Mouse (Mus musculus): ENCODE measurements at regions not wholly inside any gene's neighbourhood (a gene's known extent, or its start where the extent isn't known, plus 50 kb on each side); places are given as distances from the start of the nearest gene placed in this dataset.

DNA sequence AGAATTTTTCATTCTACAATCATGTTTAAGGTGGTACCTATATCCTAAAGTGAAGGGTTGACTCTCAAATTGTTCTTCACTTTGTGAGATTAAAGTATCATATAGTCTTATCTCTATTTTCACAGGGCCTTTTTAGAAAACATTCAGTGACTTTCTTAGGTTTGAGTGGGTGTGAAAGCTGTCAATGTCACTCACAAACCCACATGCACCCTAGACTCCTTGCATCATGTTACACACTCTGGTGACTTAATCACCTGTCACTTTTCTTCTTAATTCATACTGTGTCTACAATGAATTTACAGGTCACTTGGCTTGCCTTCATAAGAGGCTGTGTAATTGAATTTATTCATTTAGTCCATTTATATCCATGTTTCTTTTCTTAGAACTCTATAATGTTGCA, 1026.8 kb upstream of the Alcam start:
- no peak for DNase-seq

DNA sequence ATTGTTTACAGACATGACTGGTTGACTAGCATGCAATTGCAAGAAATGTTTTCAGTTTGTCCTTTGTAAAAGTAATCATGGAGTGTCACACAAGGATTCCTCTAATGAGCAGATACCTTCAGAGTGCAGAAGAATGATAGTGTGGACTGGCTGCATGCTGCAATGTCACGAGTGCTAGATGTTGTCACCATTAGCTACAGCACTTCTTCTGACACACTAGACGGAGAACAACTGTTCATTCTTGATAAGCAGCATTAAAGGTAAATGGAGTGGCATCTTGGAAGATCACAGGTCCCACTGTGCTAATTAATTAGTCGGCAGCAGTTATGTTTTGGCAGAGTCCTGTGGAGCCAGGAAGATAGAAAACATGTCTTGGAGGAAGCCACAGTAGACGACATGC, 985.6 kb upstream of the Alcam start:
- no peak for DNase-seq

DNA sequence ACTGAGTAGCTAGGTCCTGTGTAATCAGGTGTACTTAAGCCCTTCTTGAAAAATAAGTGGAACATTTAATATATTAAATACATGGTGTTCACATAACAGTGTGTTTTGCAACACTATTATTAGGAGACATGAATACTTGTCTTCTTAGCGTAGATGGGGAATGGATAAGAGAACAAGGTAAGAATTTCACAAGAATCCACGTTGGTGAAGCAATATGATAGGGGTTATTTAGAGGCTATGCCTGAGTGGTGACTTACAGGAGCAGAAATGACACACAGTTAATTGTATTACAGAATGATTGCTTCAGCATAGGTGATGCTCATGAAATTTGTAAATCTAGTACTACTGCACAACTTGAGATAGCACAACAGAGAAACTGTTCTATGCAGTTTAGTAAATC, 964.5 kb upstream of the Alcam start:
- no peak for DNase-seq

DNA sequence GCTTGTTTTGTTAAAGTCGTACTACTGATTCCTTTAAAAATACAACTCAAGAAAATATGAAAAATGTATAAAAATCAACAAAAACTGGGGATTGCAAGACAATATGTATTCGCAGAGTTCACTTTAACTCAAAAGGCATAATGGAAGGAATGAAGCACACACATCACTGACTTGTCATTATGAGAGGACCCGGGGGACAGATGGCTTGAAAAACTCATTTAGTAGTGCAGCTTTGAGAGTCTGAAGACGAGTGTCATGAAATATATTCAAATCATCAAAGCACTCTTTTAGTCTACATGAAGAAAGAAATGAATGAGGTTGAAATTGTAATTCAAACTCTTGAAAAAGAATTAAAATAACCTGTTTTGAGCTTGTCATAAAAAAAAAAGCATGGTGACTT, 931.3 kb upstream of the Alcam start:
- no peak for DNase-seq

DNA sequence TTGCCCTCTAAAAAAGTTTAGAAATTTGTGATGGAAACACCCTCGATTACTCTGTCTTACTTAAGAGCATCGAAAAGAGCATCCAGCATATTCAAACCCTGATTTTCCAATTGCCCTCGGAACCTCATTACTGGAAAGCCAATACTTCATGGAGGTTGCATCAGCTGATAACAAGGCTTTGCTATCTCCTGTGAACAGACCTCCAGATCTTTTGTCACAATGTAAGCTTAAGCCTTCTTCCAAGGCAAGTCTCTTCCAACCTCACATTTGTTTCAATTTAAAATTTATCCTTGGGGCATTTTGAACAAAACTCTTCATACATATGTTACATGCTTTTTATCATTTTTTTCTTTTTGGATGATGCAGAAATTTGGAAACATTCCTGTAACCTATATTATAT, 888.3 kb upstream of the Alcam start:
- no peak for DNase-seq

- no peak for DNase-seq
These were observed 872.5 kb upstream of the Alcam start for GRCm38 (mm10) chr16:53326353-53326752.

GRCm38 (mm10) chr16:53292081-53292480, 838.2 kb upstream of the Alcam start:
- DNase-seq = no peak

- no peak for DNase-seq
These were observed 828.1 kb upstream of the Alcam start for GRCm38 (mm10) chr16:53282014-53282413.

DNA sequence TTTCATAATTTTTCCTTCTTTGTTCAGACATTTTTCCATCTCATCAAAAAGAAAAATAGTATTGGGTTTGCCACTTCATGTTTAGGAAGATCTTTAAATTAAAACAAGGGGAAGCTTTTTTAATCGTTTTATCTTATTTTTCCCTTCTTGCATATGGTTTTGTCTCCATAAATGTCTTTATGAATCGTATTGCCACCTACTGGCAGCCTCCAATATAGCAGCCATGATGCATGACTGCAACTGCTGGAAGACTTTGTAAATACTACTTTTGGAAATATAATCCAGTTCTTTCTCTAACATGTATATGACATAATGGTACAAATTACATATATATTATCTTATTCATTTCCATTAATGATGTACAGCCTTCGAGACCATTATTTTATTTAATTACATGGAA, 812.2 kb upstream of the Alcam start:
- DNase-seq = peak; percentile 33

DNA sequence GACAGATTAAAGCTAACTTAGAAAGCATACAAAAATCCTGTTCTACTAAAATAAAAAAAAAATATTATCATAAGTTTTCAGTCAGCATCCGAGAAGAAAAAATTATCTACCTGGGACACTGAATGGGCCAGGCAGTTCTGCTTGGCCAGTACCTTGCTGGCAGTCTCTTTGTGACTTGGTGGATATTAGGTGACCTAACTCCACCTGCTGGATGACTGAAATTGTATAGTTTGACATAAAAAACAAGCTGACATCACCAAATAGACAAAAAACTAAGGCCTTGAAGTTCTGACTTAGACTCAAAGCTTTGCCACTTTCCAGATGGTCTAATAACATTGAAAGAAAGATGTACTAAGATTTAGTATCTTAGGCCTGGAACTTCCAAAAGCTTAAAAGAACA, 791.5 kb upstream of the Alcam start:
- DNase-seq = no peak

DNA sequence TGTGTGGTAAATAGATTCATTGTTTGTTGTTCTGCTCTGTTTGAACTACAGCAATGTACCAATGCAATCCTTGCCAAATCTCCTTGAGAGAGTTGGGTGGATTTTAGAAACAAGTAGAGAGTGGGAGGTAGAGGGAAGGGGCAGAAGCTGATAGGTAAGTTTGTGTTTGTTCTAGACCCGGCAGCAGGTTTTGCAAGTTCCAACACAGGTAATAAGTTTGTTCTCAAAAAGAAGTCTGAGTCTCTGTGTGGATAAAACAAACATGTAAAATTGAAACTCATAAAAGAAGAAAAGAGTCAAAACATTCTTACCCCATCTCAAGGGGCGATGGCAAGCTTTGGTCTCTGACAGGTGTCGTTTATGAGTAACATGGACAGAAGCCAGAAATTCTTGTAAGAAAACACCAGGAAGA, 788.3 kb upstream of the Alcam start:
- DNase-seq = no peak

DNA sequence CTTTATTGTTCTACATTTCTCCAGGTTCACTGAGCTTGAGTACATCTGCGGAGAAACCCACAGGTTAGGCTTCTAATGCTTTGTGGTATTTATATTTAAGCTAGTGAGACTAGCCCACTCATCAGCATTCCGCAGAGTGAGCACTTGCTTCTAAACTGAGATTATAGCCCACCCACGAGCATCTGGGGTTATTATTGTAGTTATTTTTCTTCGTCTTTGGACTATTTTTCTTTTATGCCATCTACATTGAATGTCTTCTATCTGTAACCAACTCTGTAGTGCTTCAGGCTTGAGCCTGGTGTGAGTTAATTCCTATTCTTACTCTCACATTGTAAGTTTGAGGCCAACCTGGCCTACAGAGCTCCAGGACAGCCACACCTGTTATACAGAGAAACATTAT, 765.0 kb upstream of the Alcam start:
- no peak for DNase-seq

DNA sequence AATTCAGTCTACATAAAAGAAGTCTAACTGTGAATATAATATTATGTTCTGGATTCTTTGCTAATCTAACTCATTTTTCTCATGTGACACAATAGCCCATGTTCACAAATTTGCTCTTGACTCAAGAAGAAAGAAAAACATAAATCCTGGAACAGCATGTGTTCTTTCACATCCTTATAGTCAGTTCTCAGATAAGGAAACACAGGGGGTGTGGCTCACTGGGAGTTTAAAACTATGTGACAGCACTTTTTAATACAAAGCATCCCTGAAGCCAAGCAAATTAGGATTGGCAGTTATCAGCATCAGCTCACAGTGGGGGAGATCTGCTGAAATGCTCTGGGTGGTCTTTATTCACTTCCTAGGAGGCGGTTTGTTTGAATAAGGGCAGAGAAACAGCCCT, 747.6 kb upstream of the Alcam start:
- DNase-seq = no peak

GRCm38 (mm10) chr16:53186444-53186843, 732.6 kb upstream of the Alcam start:
- no peak for DNase-seq

DNA sequence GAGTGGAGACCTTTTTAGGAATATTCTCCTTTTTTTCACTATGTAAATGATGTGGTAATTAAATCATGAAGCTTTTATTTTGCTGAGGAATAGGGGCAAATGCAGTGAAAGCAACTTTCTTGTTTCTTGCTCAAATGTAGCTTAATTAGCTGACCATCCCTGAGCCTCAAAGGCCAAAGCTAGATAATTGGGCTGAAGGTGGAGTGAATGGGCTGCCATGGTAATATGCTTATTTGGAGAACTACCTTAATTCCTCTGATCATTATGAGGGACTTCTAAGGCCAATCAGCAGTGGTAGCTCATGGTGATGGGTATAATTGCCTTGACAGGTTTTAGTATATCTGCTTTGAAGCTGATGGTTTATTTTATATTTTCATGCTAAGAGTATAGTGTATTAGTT, 702.5 kb upstream of the Alcam start:
- no peak for DNase-seq

DNA sequence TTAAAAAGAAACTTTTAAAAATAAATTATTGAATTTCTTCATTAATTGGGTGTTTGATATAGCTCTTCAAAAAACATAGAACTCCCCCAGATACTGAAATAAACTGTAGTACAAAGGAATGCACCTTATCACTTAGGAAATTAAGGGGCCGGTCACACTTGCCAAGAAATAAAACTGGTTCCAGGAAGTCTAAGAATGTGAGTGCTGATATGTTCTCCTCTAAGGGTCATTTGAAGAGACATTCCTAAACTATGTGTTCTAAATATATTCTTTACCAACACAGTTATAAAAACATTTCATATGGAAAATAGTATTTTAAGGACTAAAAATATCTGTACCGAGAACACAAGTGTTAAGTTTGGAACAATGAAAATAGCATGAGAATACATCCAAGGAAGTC, 676.8 kb upstream of the Alcam start:
- no peak for DNase-seq

- DNase-seq = no peak
These were observed 654.9 kb upstream of the Alcam start for GRCm38 (mm10) chr16:53108726-53109125.

DNA sequence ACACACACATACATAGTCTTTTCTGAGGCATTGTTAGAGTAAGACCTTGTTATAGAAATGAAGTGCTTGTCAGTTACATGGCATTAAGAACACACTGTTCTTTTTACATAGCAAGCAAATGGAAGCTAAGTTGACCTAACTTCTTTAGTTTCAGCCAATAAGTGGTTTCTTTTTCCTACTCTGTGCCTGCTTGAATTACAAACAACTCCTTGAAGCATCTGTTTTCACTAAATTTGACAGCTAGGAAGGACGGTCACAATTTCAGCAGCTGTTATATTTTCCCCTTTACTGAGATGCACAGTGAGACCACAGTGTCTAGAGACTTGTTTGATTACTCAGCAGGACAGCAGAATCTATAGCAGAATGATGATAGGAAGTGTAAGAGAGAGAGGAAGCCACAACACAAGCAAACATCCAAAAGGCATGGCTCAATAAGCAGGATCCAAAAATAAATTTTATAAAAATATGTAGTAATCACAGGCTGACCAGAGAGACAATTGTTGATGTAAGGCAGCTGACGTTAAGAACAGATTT, 641.6 kb upstream of the Alcam start:
- DNase-seq = no peak

DNA sequence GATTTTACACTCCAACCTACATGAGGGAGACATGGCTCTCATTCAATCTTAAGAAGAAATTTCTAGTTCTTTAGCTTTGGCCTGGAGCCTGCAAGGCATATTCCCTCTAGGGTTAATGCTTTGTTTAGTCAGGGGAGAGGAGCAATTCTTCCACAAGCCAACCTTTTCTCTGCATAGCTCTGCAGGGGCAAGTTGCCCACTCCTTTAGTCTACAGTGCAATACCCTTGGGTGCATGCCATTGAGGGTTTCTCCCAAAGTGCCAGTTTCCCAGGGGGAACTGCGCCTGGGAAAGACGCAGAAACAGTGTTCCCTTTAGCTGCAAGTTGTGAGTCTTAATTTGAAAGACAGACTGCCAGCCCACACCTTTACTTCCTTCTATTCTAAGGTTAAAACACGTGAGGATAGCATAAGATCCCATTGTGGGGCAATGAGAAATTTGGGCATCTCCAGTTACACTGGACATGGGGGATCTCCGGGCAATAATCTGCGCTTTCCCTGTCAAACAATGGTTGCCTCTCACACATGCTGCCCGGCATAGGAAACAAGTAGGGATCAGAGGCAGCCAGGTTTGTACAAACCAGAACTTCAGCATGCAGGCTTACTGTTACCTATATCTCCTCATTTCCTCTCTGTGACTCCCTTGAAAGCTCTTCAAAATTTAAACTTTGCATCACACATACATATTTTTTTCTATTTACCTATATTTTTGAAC, 620.1 kb upstream of the Alcam start:
- no peak for DNase-seq

DNA sequence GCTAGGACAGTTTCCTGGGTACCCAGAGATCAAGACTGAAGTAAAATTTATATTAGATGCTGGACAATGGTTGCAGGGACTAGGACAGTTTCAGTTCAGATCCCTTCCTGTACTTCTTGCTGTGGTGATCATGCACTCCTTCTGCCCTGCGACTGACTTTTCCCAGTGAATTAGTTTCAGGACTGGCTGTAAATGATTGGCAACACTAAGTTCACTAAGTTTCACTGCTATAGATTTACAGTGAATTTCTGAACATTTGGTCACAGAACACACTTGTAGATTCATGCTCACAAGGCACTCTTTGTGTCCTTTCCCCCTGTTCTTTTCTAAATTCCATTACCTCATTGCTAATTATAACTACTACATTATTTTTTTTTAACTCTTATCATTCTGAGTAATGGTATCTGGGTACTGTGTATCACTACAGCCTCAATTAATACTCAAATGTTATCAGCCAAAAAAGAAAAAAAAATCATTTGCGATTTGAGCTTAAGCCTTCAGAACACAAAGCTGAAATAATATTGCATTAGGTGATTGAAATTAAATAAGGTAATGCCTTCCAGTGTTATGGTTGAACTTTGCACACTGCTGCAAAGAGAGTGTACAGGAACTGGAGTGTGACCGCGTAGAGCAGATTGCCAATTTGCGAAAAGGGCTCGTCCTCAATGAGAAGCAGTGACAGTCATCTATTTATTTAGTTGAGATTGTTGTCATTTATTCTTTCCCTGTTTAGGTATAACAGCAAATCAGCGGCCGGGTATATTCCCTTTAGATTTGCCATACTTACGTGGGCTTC, 618.2 kb upstream of the Alcam start:
- DNase-seq = no peak

DNA sequence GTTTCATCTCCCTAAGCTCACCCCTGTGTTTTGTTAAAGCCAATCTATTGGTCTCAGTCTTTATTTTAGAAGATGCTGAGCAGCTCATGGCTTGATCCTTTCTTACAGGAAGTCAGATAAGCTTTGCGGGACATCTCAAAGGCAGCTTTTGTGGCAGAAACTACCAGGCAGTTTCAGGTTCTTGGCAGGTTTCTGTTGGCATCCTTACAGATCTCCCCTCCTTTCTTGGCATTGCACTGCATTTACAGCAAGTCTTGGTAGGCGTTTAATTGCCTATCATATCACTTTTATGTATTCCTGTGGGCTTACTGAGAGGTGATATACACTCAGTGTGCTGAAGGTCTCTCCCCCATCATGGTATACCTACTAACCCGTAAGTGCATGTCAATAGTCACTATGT, 610.3 kb upstream of the Alcam start:
- no peak for DNase-seq

GRCm38 (mm10) chr16:53063061-53063460, 609.2 kb upstream of the Alcam start:
- DNase-seq = no peak

- no peak for DNase-seq
These were observed 572.2 kb upstream of the Alcam start for GRCm38 (mm10) chr16:53026056-53026455.

DNA sequence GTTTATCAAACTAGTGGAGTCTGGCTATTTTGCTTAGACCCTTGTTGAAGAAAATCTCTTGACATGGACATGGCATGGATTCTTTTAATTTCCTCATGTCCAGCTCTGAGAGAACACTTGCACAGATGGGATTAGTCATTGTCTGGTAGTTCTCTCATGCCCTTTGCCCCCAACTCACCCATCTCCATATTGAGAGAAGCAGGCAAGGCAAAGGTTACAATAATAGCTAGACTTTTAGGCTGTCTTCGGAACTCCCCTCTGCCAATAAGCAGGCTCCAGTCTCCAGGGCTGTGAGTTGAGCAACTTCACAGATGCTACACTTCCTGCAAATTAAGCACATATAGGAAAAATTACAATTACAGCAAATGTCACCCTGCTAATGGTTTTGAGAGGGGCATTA, 558.0 kb upstream of the Alcam start:
- no peak for DNase-seq

Measured in right cerebral cortex, postnatal 25 days (tissue).